Mouse (Mus musculus): ENCODE data around the gene Sec61g. TPM values are rescaled to one million over a fixed set of nuclear protein-coding genes. Genes with fewer than 3 reads are reported as not detected.

Sec61g gene
- polyA plus RNA-seq (2012; rRNA removed) = 23.4 and 57.9 TPM in 2 replicates

GRCm38 (mm10) chr11:16508052-16508654 is at the start of gene Sec61g:
Gene Sec61g (minus strand): TSS chr11:16508484.

Other genes with a start within 250 kb of the Sec61g start
- 2.8 and 4.7 TPM in 2 replicates for gene Egfr, start 243.7 kb upstream of the Sec61g start, polyA plus RNA-seq (2012; rRNA removed)

Data from central nervous system, embryonic 11.5 days (tissue).